Mouse (Mus musculus): Measurements from ENCODE around the gene Mn1. TPM values are rescaled to one million over a fixed set of nuclear protein-coding genes. Genes with fewer than 3 reads are reported as not detected.

Gene Mn1
- polyA plus RNA-seq (2014; fragmentation: Illumina TruSeq; extraction: RNeasy Lipid Tissue Mini Kit (QIAGEN cat#74804); ENCODE audit: low replicate concordance): 0.07 TPM

DNA sequence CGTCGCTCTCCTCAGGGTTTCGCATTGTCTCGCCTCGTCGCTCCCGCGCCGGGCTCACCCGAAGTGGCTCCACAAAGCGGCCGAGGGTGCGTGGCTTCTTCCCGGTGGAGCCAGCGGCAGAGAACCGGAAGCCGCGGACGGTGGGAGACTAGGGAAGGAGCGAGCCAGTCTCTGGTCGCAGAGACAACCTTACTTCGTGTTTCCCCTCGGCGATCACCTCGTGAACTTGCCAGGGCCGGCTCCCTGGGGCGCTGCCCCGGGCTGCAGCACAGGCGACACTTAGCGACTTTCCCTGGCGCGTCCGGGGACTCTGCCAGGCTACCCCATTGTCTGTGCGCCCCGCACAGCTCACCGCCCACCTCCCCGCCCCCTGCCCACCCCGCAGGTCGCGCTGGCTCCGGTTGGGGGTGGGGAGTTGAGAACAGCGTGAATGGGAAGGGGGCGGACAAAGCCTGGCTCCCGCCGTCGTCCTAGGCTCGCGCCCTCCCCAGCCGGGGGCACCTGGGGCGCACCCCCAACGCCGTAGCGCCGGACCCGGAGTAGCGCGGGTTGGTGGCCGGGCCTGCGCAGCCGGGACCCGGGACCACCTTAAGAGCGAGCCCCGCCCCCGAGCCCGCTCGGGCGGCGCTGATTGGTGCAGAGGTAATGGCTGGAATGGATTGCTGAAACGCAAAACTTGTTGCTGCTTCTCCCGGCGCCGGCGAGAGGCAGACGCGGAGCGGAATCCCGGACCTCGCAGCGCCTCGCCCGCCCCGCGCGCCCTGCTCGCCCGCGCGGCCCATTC is at the start of gene Mn1:
Gene Mn1 (plus strand): TSS at position 772 of the 784 bp plus-strand sequence.

Other genes starting within 250 kb of the Mn1 start
- gene Pitpnb, start 86.6 kb upstream of the Mn1 start, polyA plus RNA-seq (2014; fragmentation: Illumina TruSeq; extraction: RNeasy Lipid Tissue Mini Kit (QIAGEN cat#74804); ENCODE audit: low replicate concordance): 88.5 TPM

Data from small intestine, adult 10 weeks (tissue).